Mouse (Mus musculus) stomach, embryonic 14.5 days (tissue): ENCODE results near the gene Pkd1l1. TPM values are rescaled to one million over a fixed set of nuclear protein-coding genes. Genes with fewer than 3 reads are reported as not detected.
A peak's percentile ranks its signal among the peaks of the same experiment; 100 is the strongest.

ENCODE experiments used
- ATAC-seq: fragments of 200-750 bp; cut with Nextera tagmentation; 2 replicates; pipeline ENCODE4 v1.8.0; 2017; ENCODE audit warnings: low read depth, moderate TSS enrichment; ENCODE audit not compliant: insufficient number of reproducible peaks, insufficient read depth, low FRiP score
- H3K27ac ChIP-seq: fragments of 300-500 bp; sonication (generic); 2 replicates; pipeline ENCODE4 v1.5.1; 2014; ENCODE audit warnings: mild to moderate bottlenecking, low read length, moderate library complexity, mixed read lengths
- H3K27me3 ChIP-seq: fragments of 300-500 bp; sonication (generic); 2 replicates; pipeline ENCODE4 v1.6.1; 2014; ENCODE audit warnings: low read length, control low read depth, mixed read lengths; ENCODE audit not compliant: control insufficient read depth, insufficient read depth
- H3K36me3 ChIP-seq: fragments of 300-500 bp; sonication (generic); 2 replicates; pipeline ENCODE4 v1.6.1; 2014; ENCODE audit warnings: mild to moderate bottlenecking, control low read depth, low read length, moderate library complexity, mixed read lengths; ENCODE audit not compliant: control insufficient read depth, insufficient read depth
- H3K4me1 ChIP-seq: fragments of 300-500 bp; sonication (generic); 2 replicates; pipeline ENCODE4 v1.6.1; 2014; ENCODE audit warnings: low read length, control low read depth, mixed read lengths; ENCODE audit not compliant: control insufficient read depth, insufficient read depth
- H3K4me2 ChIP-seq: fragments of 300-500 bp; sonication (generic); replicated peaks from 2 replicates; pipeline ENCODE4 v1.6.1; 2014; ENCODE audit warnings: low read depth, low read length, control low read depth
- H3K4me3 ChIP-seq: fragments of 300-500 bp; sonication (generic); 2 replicates; pipeline ENCODE4 v1.5.1; 2014; ENCODE audit warnings: low read depth, low read length, control low read depth
- H3K9ac ChIP-seq: fragments of 300-500 bp; sonication (generic); replicated peaks from 2 replicates; pipeline ENCODE4 v1.6.1; 2014; ENCODE audit warnings: low read depth, mild to moderate bottlenecking, control low read depth, low read length, moderate library complexity, mixed read lengths
- H3K9me3 ChIP-seq: fragments of 300-500 bp; sonication (generic); 2 replicates; pipeline ENCODE4 v1.6.1; 2016; ENCODE audit warnings: low read depth, low read length, control low read depth; ENCODE audit not compliant: control insufficient read depth
- WGBS: fragments of 180-500 bp; shearing (Covaris S2); extraction: QIAGEN DNeasy Blood & Tissue Kit; methylation state at CpG from one replicate; pipeline ENCODE4 v1.1.7; 2014; 5-methylcytosine and 5-hydroxymethylcytosine counted together
- polyA plus RNA-seq: library from polyadenylated mRNA; unstranded; fragments of >200 nt; fragmentation: Nextera tagmentation; extraction: Ambion mirVana; gene quantifications from 2 replicates; pipeline ENCODE4 v1.2.1, GENCODE M21; 2014

Pkd1l1 gene
- polyA plus RNA-seq, 1 experiment from 2014 or later = 0.09 TPM

GRCm38 (mm10) chr11:8826609-8827008 lies 146.5 kb downstream of the Pkd1l1 start:
- Histone ChIP-seq H3K36me3 (no peaks in the 10 kb centered on the region), H3K27me3 (no peaks in the 10 kb centered on the region), H3K4me2 (no peak overlapping the region), H3K9me3 (no peaks in the 10 kb centered on the region), H3K27ac (no peak overlapping the region), H3K9ac (no peak overlapping the region), H3K4me1 (no peaks in the 10 kb centered on the region), H3K4me3 (no peak overlapping the region)
- no peak for ATAC-seq
- WGBS = 84% methylated on average over 5 of the region's 5 CpGs

GRCm38 (mm10) chr11:8826046-8826445 lies 147.0 kb downstream of the Pkd1l1 start:
- Histone ChIP-seq H3K4me3 (no peak overlapping the region), H3K27me3 (no peaks in the 10 kb centered on the region), H3K4me2 (no peak overlapping the region), H3K36me3 (no peaks in the 10 kb centered on the region), H3K9me3 (no peaks in the 10 kb centered on the region), H3K9ac (no peak overlapping the region), H3K27ac (no peak overlapping the region), H3K4me1 (no peaks in the 10 kb centered on the region)
- 59% methylated on average over 3 of the region's 3 CpGs for WGBS
- ATAC-seq = no peak

GRCm38 (mm10) chr11:8825413-8825812 lies 147.7 kb downstream of the Pkd1l1 start:
- WGBS = 90% methylated on average over 3 of the region's 3 CpGs
- Histone ChIP-seq H3K9me3 (no peaks in the 10 kb centered on the region), H3K27ac (no peak overlapping the region), H3K9ac (no peak overlapping the region), H3K36me3 (no peaks in the 10 kb centered on the region), H3K4me3 (no peak overlapping the region), H3K4me2 (no peak overlapping the region), H3K4me1 (no peaks in the 10 kb centered on the region), H3K27me3 (no peaks in the 10 kb centered on the region)
- no peak for ATAC-seq

- Histone ChIP-seq H3K27ac (no peak overlapping the region), H3K27me3 (no peaks in the 10 kb centered on the region), H3K4me1 (no peaks in the 10 kb centered on the region), H3K36me3 (no peaks in the 10 kb centered on the region), H3K9ac (no peak overlapping the region), H3K4me2 (no peak overlapping the region), H3K9me3 (no peaks in the 10 kb centered on the region), H3K4me3 (no peak overlapping the region)
- ATAC-seq = no peak
- WGBS = 80% methylated on average over 4 of the region's 4 CpGs
Measured at GRCm38 (mm10) chr11:8821403-8821802, 151.7 kb downstream of the Pkd1l1 start.

GRCm38 (mm10) chr11:8817376-8817775 lies 155.7 kb downstream of the Pkd1l1 start:
- Histone ChIP-seq H3K27ac (peak overlapping the region; percentile 48; the same call in 1 of the 2 replicates), H3K36me3 (no peaks in the 10 kb centered on the region), H3K4me3 (no peak overlapping the region), H3K9me3 (no peaks in the 10 kb centered on the region), H3K4me1 (no peaks in the 10 kb centered on the region), H3K9ac (no peak overlapping the region), H3K27me3 (no peaks in the 10 kb centered on the region), H3K4me2 (no peak overlapping the region)
- ATAC-seq = no peak
- WGBS = 31% methylated on average over 3 of the region's 3 CpGs

- Histone ChIP-seq H3K27ac (peak overlapping the region; percentile 29; the same call in 1 of the 2 replicates), H3K4me1 (peaks cover 4% of the 10 kb centered on the region; the same call in 1 of the 2 replicates), H3K4me2 (no peak overlapping the region), H3K9ac (no peak overlapping the region), H3K27me3 (no peaks in the 10 kb centered on the region), H3K9me3 (no peaks in the 10 kb centered on the region), H3K4me3 (no peak overlapping the region), H3K36me3 (no peaks in the 10 kb centered on the region)
- WGBS = 35% methylated on average over 4 of the region's 4 CpGs
- peak; percentile 78 for ATAC-seq
Measured at GRCm38 (mm10) chr11:8814097-8814790, 158.8 kb downstream of the Pkd1l1 start.

GRCm38 (mm10) chr11:8811506-8812100 lies 161.5 kb downstream of the Pkd1l1 start:
- Histone ChIP-seq H3K36me3 (no peaks in the 10 kb centered on the region), H3K9ac (no peak overlapping the region), H3K4me3 (no peak overlapping the region), H3K4me2 (no peak overlapping the region), H3K9me3 (no peaks in the 10 kb centered on the region), H3K27ac (no peak overlapping the region), H3K4me1 (peaks cover 4% of the 10 kb centered on the region; the same call in 1 of the 2 replicates), H3K27me3 (no peaks in the 10 kb centered on the region)
- WGBS = 12% methylated on average over 5 of the region's 5 CpGs
- ATAC-seq = no peak

GRCm38 (mm10) chr11:8809644-8810043 lies 163.4 kb downstream of the Pkd1l1 start:
- peaks cover 4% of the 10 kb centered on the region; the same call in 1 of the 2 replicates for H3K4me1 ChIP-seq
- no peak overlapping the region for H3K4me3 ChIP-seq
- 44% methylated on average over 1 of the region's 1 CpGs for WGBS
- H3K9me3 ChIP-seq = no peaks in the 10 kb centered on the region
- no peaks in the 10 kb centered on the region for H3K27me3 ChIP-seq
- H3K36me3 ChIP-seq = no peaks in the 10 kb centered on the region
- no peak overlapping the region for H3K27ac ChIP-seq
- no peak overlapping the region for H3K4me2 ChIP-seq
- no peak overlapping the region for H3K9ac ChIP-seq
- no peak for ATAC-seq
